Comparison of ENCODE assay signal across 8 mouse cellular contexts in genomic region chr13:73265442-73265841, GRCm38 (mm10). TPM values are rescaled to one million over a fixed set of nuclear protein-coding genes. Genes with fewer than 3 reads are reported as not detected.
DNase-seq lines count a peak whose midpoint lies in the region; ATAC-seq and TF ChIP-seq lines count a peak whose summit lies in the region.

No protein-coding gene starts in this region.

- peak; percentile 23; the same call in 1 of the 2 replicates for TF ChIP-seq CTCF in intestine, postnatal 0 days (IDR thresholded peaks at IDR 0.05; ENCODE audit: low read depth)

- peak overlapping the region; percentile 24 for H3K4me3 ChIP-seq in embryonic facial prominence, embryonic 14.5 days (ENCODE audit: low read depth, low read length)
- peak overlapping the region; percentile 33 for H3K4me3 ChIP-seq in intestine, postnatal 0 days (ENCODE audit: low read depth, low read length)
- H3K4me3 ChIP-seq in midbrain, embryonic 15.5 days, result peak overlapping the region; percentile 7; the same call in 1 of the 2 replicates

- H3K4me2 ChIP-seq in embryonic facial prominence, embryonic 14.5 days (ENCODE audit: low read depth, low read length), result peak overlapping the region; percentile 42
- H3K4me2 ChIP-seq in intestine, postnatal 0 days (replicated peaks; ENCODE audit: low read depth), result peak overlapping the region; percentile 62
- peak overlapping the region; percentile 26 for H3K4me2 ChIP-seq in midbrain, embryonic 15.5 days

- DNase-seq in adrenal gland, postnatal 10 days, result peak; percentile 13
- no peak for DNase-seq in adrenal gland, postnatal 4 days (ENCODE audit: low spot score in 2 of 2)
- no peak for DNase-seq in embryonic facial prominence, embryonic 14.5 days (ENCODE audit: low spot score)
- DNase-seq in spleen, postnatal 14 days (ENCODE audit: low spot score in 2 of 2), result no peak
- DNase-seq in left cerebral cortex, postnatal 25 days (ENCODE audit: low spot score in 2 of 2), result no peak
- no peak for DNase-seq in urinary bladder, adult 2 months (ENCODE audit: low spot score)

- no peaks in the 10 kb centered on the region for H3K36me3 ChIP-seq in embryonic facial prominence, embryonic 14.5 days (ENCODE audit: control insufficient read depth, insufficient read depth, low read length)
- no peaks in the 10 kb centered on the region for H3K36me3 ChIP-seq in intestine, postnatal 0 days (ENCODE audit: control insufficient read depth, insufficient read depth)
- H3K36me3 ChIP-seq in midbrain, embryonic 15.5 days (replicated peaks), result no peaks in the 10 kb centered on the region

- ATAC-seq in embryonic facial prominence, embryonic 14.5 days (ENCODE audit: low read depth), result no peak
- ATAC-seq in intestine, postnatal 0 days, result peak; percentile 49
- peak; percentile 44 for ATAC-seq in midbrain, embryonic 15.5 days (replicated peaks)

- H3K9ac ChIP-seq in embryonic facial prominence, embryonic 14.5 days (ENCODE audit: low read depth, low read length), result no peak overlapping the region
- no peak overlapping the region for H3K9ac ChIP-seq in intestine, postnatal 0 days (ENCODE audit: low read depth, low read length)
- H3K9ac ChIP-seq in midbrain, embryonic 15.5 days, result no peak overlapping the region

- intact Hi-C loops in left cerebral cortex, postnatal 25 days (cut with DNase I), result loop anchor here (2.0 to 10.0 kb wide), 3 partner anchors 628 to 1307 kb away; no protein-coding TSS in a partner anchor

- peaks cover 8% of the 10 kb centered on the region; the same call in 1 of the 2 replicates for H3K4me1 ChIP-seq in embryonic facial prominence, embryonic 14.5 days (ENCODE audit: control insufficient read depth, insufficient read depth, low read length)
- H3K4me1 ChIP-seq in intestine, postnatal 0 days (replicated peaks; ENCODE audit: control insufficient read depth, insufficient read depth, low read length), result no peaks in the 10 kb centered on the region
- H3K4me1 ChIP-seq in midbrain, embryonic 15.5 days, result peaks cover 42% of the 10 kb centered on the region

- H3K27me3 ChIP-seq in embryonic facial prominence, embryonic 14.5 days (replicated peaks; ENCODE audit: control insufficient read depth, insufficient read depth, low read length), result peaks cover 100% of the 10 kb centered on the region
- H3K27me3 ChIP-seq in intestine, postnatal 0 days (replicated peaks; ENCODE audit: control insufficient read depth, insufficient read depth, low read length), result peaks cover 94% of the 10 kb centered on the region
- peaks cover 96% of the 10 kb centered on the region for H3K27me3 ChIP-seq in midbrain, embryonic 15.5 days (replicated peaks)

- no peaks in the 10 kb centered on the region for H3K9me3 ChIP-seq in embryonic facial prominence, embryonic 14.5 days (ENCODE audit: control insufficient read depth, low read length)
- no peaks in the 10 kb centered on the region for H3K9me3 ChIP-seq in intestine, postnatal 0 days (ENCODE audit: control insufficient read depth)
- no peaks in the 10 kb centered on the region for H3K9me3 ChIP-seq in midbrain, embryonic 15.5 days

- H3K27ac ChIP-seq in embryonic facial prominence, embryonic 14.5 days (replicated peaks; ENCODE audit: low read depth, low read length), result no peak overlapping the region
- H3K27ac ChIP-seq in intestine, postnatal 0 days (ENCODE audit: low read depth, low read length), result no peak overlapping the region
- H3K27ac ChIP-seq in midbrain, embryonic 15.5 days, result no peak overlapping the region

- WGBS in embryonic facial prominence, embryonic 14.5 days, result 6% methylated on average over 17 of the region's 28 CpGs
- WGBS in intestine, postnatal 0 days, result 5% methylated on average over 28 of the region's 28 CpGs
- 1% methylated on average over 28 of the region's 28 CpGs for WGBS in midbrain, embryonic 15.5 days

RNA-seq across cellular contexts. Expression of gene Irx4, which starts 5.2 kb away (rescaled TPM):
- total RNA-seq in adrenal gland, postnatal 10 days (2021), result not detected
- not detected for total RNA-seq in adrenal gland, postnatal 4 days (2021)
- polyA plus RNA-seq in embryonic facial prominence, embryonic 14.5 days (2014; fragmentation: Nextera tagmentation; extraction: Ambion mirVana), result 4.6 and 7.5 TPM in 2 replicates
- polyA plus RNA-seq in intestine, postnatal 0 days (2015; fragmentation: Nextera tagmentation; extraction: Ambion mirVana), result 0.27 and 0.38 TPM in 2 replicates
- 0.96 and 1.7 TPM in 2 replicates for polyA plus RNA-seq in midbrain, embryonic 15.5 days (2015; fragmentation: Nextera tagmentation; extraction: Ambion mirVana)
- not detected for total RNA-seq in left cerebral cortex, postnatal 25 days (2021)
- not detected in 2 replicates for polyA plus RNA-seq in urinary bladder, adult 2 months (2012; rRNA removed)
